Mouse (Mus musculus): ENCODE results near the gene Impdh1.

DNA sequence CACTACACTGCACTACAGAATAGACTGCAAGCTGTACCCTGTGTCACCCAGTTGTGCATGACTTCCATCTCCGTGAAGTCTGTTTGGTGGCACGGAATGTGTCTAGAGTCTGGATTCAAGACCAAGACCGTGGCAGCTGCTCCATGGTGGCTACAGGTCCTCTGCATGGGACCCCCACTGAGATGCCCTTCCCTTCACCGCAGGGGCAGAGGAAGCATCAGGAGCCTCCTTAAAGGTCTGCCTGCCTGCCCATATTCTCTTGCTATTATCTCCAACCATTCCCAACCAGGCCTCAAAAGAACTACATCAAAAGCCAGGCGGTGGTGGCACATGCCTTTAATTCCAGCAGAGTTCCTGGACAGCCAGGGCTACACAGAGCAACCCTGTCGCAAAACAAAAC, 14.2 kb upstream of the Impdh1 start:
- TF ChIP-seq CTCF (IDR thresholded peaks at IDR 0.05; ENCODE audit: extremely low read depth, insufficient read depth, low read length) (no peak), POLR2A (IDR thresholded peaks at IDR 0.05; ENCODE audit: extremely low read depth, insufficient read depth, low read length) (no peak)

Measured in cortical plate, adult 2 months (tissue).